Mouse (Mus musculus) limb, embryonic 10.5 days (tissue): ENCODE measurements around the gene Znfx1. TPM values are rescaled to one million over a fixed set of nuclear protein-coding genes. Genes with fewer than 3 reads are reported as not detected.

Experiments
- DNase-seq: peaks from one replicate; pipeline ENCODE4 v3.0.0-alpha.2; 2017; ENCODE audit warnings: low spot score
- H3K27ac ChIP-seq: fragments of 300-500 bp; sonication (generic); 2 replicates; pipeline ENCODE4 v1.5.1; 2016; ENCODE audit warnings: mild to moderate bottlenecking
- H3K27me3 ChIP-seq: fragments of 300-500 bp; sonication (generic); 2 replicates; pipeline ENCODE4 v1.6.1; 2016; ENCODE audit warnings: low read depth, mild to moderate bottlenecking; ENCODE audit not compliant: poor library complexity, severe bottlenecking
- H3K36me3 ChIP-seq: fragments of 300-500 bp; sonication (generic); 2 replicates; pipeline ENCODE4 v1.6.1; 2016; ENCODE audit warnings: mild to moderate bottlenecking, moderate library complexity
- H3K4me1 ChIP-seq: fragments of 300-500 bp; sonication (generic); 2 replicates; pipeline ENCODE4 v1.6.1; 2016
- H3K4me3 ChIP-seq: fragments of 300-500 bp; sonication (generic); 2 replicates; pipeline ENCODE4 v1.5.1; 2016; ENCODE audit warnings: mild to moderate bottlenecking, moderate library complexity
- H3K9me3 ChIP-seq: fragments of 300-500 bp; sonication (generic); replicated peaks from 2 replicates; pipeline ENCODE4 v1.6.1; 2016; ENCODE audit warnings: mild to moderate bottlenecking
- WGBS: fragments of 180-500 bp; shearing (Covaris S2); methylation state at CpG from one replicate; pipeline ENCODE4 v1.1.7; 2016; 5-methylcytosine and 5-hydroxymethylcytosine counted together
- polyA plus RNA-seq: library from polyadenylated mRNA; unstranded; fragments of >200 nt; fragmentation: Nextera tagmentation; extraction: Ambion mirVana; gene quantifications from 2 replicates; pipeline ENCODE4 v1.2.1, GENCODE M21; 2016

Gene Znfx1
- polyA plus RNA-seq, 1 experiment from 2014 or later: 5.1 TPM

GRCm38 (mm10) chr2:167056942-167057323, 5.9 kb downstream of the Znfx1 start:
- peaks cover 59% of the 10 kb centered on the region for H3K36me3 ChIP-seq
- H3K9me3 ChIP-seq: no peaks in the 10 kb centered on the region
- H3K27ac ChIP-seq: no peak overlapping the region
- 91% methylated on average over 5 of the region's 5 CpGs for WGBS
- H3K4me3 ChIP-seq: no peak overlapping the region
- no peaks in the 10 kb centered on the region for H3K27me3 ChIP-seq
- no peak for DNase-seq
- H3K4me1 ChIP-seq: peaks cover 23% of the 10 kb centered on the region

DNA sequence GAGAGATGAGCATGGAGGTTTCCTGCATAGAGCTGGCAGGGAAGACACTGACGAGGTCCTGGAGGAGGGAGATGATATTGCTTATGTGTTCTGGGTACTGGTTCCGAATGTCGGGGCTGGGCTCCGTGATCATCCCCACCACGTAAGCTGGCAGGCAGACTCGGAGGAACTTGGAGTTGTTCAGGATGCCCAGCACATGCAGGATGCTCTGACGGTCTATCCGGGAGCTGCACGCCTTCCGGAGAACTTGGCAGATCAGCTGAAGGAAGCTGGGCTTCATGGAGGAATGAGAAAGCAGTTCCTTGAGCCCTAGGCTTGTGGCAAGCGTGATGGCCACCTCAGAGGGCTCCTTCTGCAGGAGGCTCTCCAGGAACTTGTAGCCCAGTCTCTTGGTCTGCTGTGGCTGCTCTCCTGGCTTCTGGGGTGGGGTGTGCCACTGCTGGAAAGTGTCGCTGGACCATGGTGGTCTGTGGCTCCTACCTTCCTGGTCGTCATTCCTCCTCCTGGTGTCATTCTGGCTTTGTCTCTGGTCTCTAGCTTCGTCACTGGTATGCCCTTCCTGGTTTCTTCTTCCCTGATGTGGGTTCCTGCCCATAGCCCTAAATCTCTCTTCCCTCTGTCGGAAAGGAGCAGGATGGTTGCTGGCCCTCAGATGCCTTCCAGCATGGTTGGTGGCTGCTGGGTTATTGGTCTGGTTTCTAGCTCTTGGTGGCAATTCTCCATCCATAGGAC, 6.4 kb downstream of the Znfx1 start:
- WGBS: 94% methylated on average over 15 of the region's 15 CpGs

DNA sequence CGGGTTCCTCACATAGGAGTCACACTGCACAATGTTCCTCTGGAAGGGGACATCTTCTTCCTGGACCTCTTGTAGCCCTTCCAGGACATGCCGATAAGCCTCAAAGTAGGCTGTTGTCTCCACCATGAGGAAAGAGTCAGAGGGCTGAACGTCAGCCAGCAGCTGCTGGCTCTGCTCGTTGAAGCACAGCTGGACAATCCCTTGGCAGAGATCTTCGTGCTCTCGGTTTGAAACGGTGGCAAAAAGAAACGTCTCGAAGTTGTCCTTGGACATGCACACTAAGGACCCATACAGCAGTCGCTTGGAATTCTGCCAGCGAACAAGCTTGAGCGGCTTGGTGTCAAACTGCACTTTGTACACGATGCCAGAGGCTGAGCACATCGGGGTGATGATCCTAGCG, 7.4 kb downstream of the Znfx1 start:
- H3K4me3 ChIP-seq: no peak overlapping the region
- H3K27me3 ChIP-seq: no peaks in the 10 kb centered on the region
- H3K36me3 ChIP-seq: peaks cover 71% of the 10 kb centered on the region
- no peak for DNase-seq
- no peak overlapping the region for H3K27ac ChIP-seq
- WGBS: 96% methylated on average over 15 of the region's 15 CpGs
- no peaks in the 10 kb centered on the region for H3K9me3 ChIP-seq
- peaks cover 10% of the 10 kb centered on the region; the same call in 1 of the 2 replicates for H3K4me1 ChIP-seq

More for the DNA sequence above, 6.4 kb downstream of the Znfx1 start:
- H3K4me3 ChIP-seq: no peak overlapping the region
- no peak overlapping the region for H3K27ac ChIP-seq
- DNase-seq: no peak
- H3K4me1 ChIP-seq: peaks cover 17% of the 10 kb centered on the region
- H3K9me3 ChIP-seq: no peaks in the 10 kb centered on the region
- H3K36me3 ChIP-seq: peaks cover 64% of the 10 kb centered on the region
- H3K27me3 ChIP-seq: no peaks in the 10 kb centered on the region

- no peak for DNase-seq
- Histone ChIP-seq H3K4me3 (no peak overlapping the region), H3K36me3 (peaks cover 84% of the 10 kb centered on the region), H3K27ac (no peak overlapping the region), H3K9me3 (no peaks in the 10 kb centered on the region), H3K4me1 (0 out of 2 replicates have a peak, but pooled peaks cover 2% of the 10 kb centered on the region), H3K27me3 (no peaks in the 10 kb centered on the region)
- 94% methylated on average over 9 of the region's 9 CpGs for WGBS
These were observed 9.5 kb downstream of the Znfx1 start for GRCm38 (mm10) chr2:167053127-167053844.

GRCm38 (mm10) chr2:167048698-167049358, 14.0 kb downstream of the Znfx1 start:
- H3K36me3 ChIP-seq: peaks cover 83% of the 10 kb centered on the region
- no peaks in the 10 kb centered on the region for H3K27me3 ChIP-seq
- 90% methylated on average over 8 of the region's 8 CpGs for WGBS
- no peak for DNase-seq
- no peak overlapping the region for H3K27ac ChIP-seq
- H3K9me3 ChIP-seq: no peaks in the 10 kb centered on the region
- no peaks in the 10 kb centered on the region for H3K4me1 ChIP-seq
- no peak overlapping the region for H3K4me3 ChIP-seq

DNA sequence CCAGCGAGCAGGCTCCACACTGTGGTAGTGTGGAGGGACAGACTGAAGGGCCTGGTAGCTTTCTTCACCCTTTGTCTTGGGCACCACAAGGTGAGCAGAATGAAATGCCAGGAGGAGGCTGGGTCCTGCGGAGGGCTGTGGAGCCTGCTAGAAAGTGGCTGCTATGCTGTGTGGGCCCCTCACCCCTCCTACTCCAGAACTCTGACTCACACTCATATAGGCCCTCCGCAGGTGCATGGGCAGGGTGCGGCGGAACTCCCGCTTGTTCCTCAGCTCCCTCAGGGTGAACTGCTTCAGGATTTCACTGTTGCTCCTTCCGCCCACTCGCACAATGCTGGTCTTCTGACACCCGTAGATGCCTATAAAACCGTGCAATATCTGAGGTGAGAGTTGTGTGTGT, 14.6 kb downstream of the Znfx1 start:
- peaks cover 84% of the 10 kb centered on the region for H3K36me3 ChIP-seq
- no peak for DNase-seq
- no peak overlapping the region for H3K27ac ChIP-seq
- no peaks in the 10 kb centered on the region for H3K27me3 ChIP-seq
- H3K4me3 ChIP-seq: no peak overlapping the region
- 94% methylated on average over 10 of the region's 10 CpGs for WGBS
- no peaks in the 10 kb centered on the region for H3K4me1 ChIP-seq
- no peaks in the 10 kb centered on the region for H3K9me3 ChIP-seq

DNA sequence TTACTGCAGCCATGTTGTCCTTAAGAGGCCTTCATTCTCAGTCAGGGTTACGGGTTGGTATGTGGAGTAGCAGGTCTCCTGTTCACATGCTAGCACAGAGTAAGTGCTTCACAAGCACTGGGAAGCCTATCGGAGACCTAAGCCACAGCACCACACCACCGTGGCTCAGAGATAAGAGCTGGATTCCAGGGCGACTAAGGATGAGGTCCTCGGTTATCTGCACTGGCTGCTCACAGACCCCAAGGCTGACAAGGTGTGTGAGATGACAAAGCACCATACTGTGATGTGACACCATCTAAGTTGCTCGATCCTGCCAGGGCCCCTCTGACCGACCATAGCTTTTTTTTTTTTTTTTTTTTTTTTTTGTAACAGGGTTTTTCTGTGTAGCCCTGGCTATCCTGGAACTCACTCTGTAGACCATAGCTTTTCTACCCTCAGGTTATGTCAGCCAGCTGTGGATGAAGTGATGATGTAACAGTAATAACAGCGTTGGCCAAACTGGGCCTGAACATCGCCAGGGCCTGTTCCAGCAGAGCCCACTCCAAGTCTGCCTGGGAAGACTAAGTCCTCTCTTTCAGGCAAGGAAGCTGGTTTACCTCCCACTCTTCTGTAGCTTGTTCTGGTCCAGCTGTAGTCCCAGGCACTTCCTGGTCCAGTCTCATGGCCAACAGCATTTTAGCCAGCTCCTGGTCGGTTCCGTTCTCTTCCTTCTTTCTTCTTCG, 19.3 kb downstream of the Znfx1 start:
- Histone ChIP-seq H3K36me3 (peaks cover 93% of the 10 kb centered on the region), H3K4me1 (no peaks in the 10 kb centered on the region), H3K27me3 (no peaks in the 10 kb centered on the region), H3K4me3 (no peak overlapping the region), H3K9me3 (no peaks in the 10 kb centered on the region), H3K27ac (no peak overlapping the region)
- DNase-seq: no peak
- WGBS: 94% methylated on average over 12 of the region's 12 CpGs

GRCm38 (mm10) chr2:167039386-167039785, 23.4 kb downstream of the Znfx1 start:
- Histone ChIP-seq H3K27ac (no peak overlapping the region), H3K4me3 (no peak overlapping the region), H3K4me1 (no peaks in the 10 kb centered on the region), H3K36me3 (peaks cover 100% of the 10 kb centered on the region), H3K9me3 (no peaks in the 10 kb centered on the region), H3K27me3 (no peaks in the 10 kb centered on the region)
- no peak for DNase-seq
- WGBS: 80% methylated on average over 8 of the region's 8 CpGs

GRCm38 (mm10) chr2:167038716-167039115, 24.1 kb downstream of the Znfx1 start:
- peaks cover 100% of the 10 kb centered on the region for H3K36me3 ChIP-seq
- 95% methylated on average over 7 of the region's 7 CpGs for WGBS
- H3K4me3 ChIP-seq: no peak overlapping the region
- no peaks in the 10 kb centered on the region for H3K9me3 ChIP-seq
- H3K27ac ChIP-seq: no peak overlapping the region
- H3K27me3 ChIP-seq: no peaks in the 10 kb centered on the region
- no peaks in the 10 kb centered on the region for H3K4me1 ChIP-seq
- no peak for DNase-seq

DNA sequence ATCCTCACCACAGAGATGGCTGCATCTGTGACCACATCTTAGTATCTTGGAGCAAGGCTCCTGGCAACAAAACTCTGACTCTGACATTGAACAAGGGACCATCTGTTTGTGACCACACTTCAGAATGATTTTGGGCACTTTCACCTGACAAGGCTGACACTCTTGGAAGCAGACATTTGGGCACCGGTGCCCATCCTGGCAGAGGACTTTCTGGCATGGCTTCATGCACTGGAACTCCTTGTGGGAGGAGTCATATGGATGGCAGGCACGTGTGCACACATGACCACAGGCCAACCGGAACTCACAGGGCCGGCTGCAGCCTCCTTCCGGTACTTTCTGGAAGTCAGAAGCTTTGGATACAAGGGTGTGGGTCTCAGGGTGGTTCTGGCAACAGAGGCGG, 24.5 kb downstream of the Znfx1 start:
- WGBS: 89% methylated on average over 6 of the region's 6 CpGs
- Histone ChIP-seq H3K9me3 (no peaks in the 10 kb centered on the region), H3K27me3 (no peaks in the 10 kb centered on the region), H3K27ac (no peak overlapping the region), H3K4me3 (no peak overlapping the region), H3K4me1 (no peaks in the 10 kb centered on the region), H3K36me3 (peaks cover 100% of the 10 kb centered on the region)
- no peak for DNase-seq

- no peak overlapping the region for H3K27ac ChIP-seq
- H3K27me3 ChIP-seq: no peaks in the 10 kb centered on the region
- DNase-seq: no peak
- 95% methylated on average over 12 of the region's 12 CpGs for WGBS
- H3K4me3 ChIP-seq: no peak overlapping the region
- no peaks in the 10 kb centered on the region for H3K4me1 ChIP-seq
- peaks cover 99% of the 10 kb centered on the region for H3K36me3 ChIP-seq
- no peaks in the 10 kb centered on the region for H3K9me3 ChIP-seq
These were observed 25.1 kb downstream of the Znfx1 start for GRCm38 (mm10) chr2:167037710-167038109.

- H3K4me3 ChIP-seq: no peak overlapping the region
- DNase-seq: no peak
- no peaks in the 10 kb centered on the region for H3K9me3 ChIP-seq
- WGBS: 92% methylated on average over 4 of the region's 4 CpGs
- no peaks in the 10 kb centered on the region for H3K4me1 ChIP-seq
- no peak overlapping the region for H3K27ac ChIP-seq
- H3K36me3 ChIP-seq: peaks cover 99% of the 10 kb centered on the region
- no peaks in the 10 kb centered on the region for H3K27me3 ChIP-seq
These were observed 32.3 kb downstream of the Znfx1 start for GRCm38 (mm10) chr2:167030507-167030906.
